Mouse (Mus musculus) G1E (cell line): ENCODE measurements around the gene Psmc3ip. TPM values are rescaled to one million over a fixed set of nuclear protein-coding genes. Genes with fewer than 3 reads are reported as not detected.

ENCODE experiments used
- ATAC-seq: 2 replicates; pipeline ENCODE4 v1.8.0; 2016; ENCODE audit warnings: mild to moderate bottlenecking; ENCODE audit not compliant: insufficient number of reproducible peaks, poor library complexity, low FRiP score, severe bottlenecking; ENCODE audit errors: extremely low read depth
- DNase-seq: peaks from one replicate; pipeline ENCODE4 v3.0.0; 2012; ENCODE audit warnings: low spot score
- H3K27me3 ChIP-seq: 2 replicates; pipeline ENCODE4 v1.6.1; 2012; ENCODE audit warnings: mild to moderate bottlenecking, low read length, inconsistent platforms; ENCODE audit not compliant: insufficient read depth
- H3K36me3 ChIP-seq: replicated peaks from 2 replicates; pipeline ENCODE3; 2012; ENCODE audit warnings: mild to moderate bottlenecking, inconsistent platforms
- H3K4me1 ChIP-seq: 2 replicates; pipeline ENCODE4 v1.6.1; 2012; ENCODE audit warnings: low read depth, low read length, inconsistent platforms, mixed read lengths; ENCODE audit not compliant: insufficient read depth
- H3K4me3 ChIP-seq: 2 replicates; pipeline ENCODE4 v1.5.1; 2012; ENCODE audit warnings: low read depth, mild to moderate bottlenecking, inconsistent platforms, low read length, moderate library complexity, mixed read lengths
- H3K9me3 ChIP-seq: replicated peaks from 2 replicates; pipeline ENCODE4 v1.6.1; 2012; ENCODE audit warnings: inconsistent platforms
- CTCF ChIP-seq: IDR thresholded peaks from 2 replicates; pipeline ENCODE4 v1.5.1; 2012; ENCODE audit warnings: low read depth, low read length, inconsistent platforms, mixed read lengths
- GATA1 ChIP-seq: IDR thresholded peaks from 2 replicates; pipeline ENCODE4 v1.6.1; 2012; ENCODE audit warnings: borderline replicate concordance, low read length, inconsistent platforms, mixed read lengths
- GATA2 ChIP-seq: IDR thresholded peaks from 2 replicates; pipeline ENCODE4 v1.6.1; 2012; ENCODE audit warnings: low read depth, low read length, inconsistent platforms, borderline replicate concordance
- POLR2AphosphoS5 ChIP-seq: IDR thresholded peaks from 2 replicates; pipeline ENCODE4 v1.6.1; 2012; ENCODE audit warnings: low read depth, low read length, inconsistent platforms; ENCODE audit not compliant: insufficient replicate concordance
- TAL1 ChIP-seq: conservative IDR thresholded peaks from 2 replicates; pipeline ENCODE4 v1.6.1; 2012; ENCODE audit warnings: low read depth, low read length, inconsistent platforms, mixed read lengths
- polyA plus RNA-seq: library from polyadenylated mRNA; stranded (reverse); fragments of >175 nt; gene quantifications from 2 replicates; pipeline ENCODE4 v1.2.3, GENCODE M21; 2012
- total RNA-seq, 2 experiments: library from RNA; stranded (forward) in 1 of 2; stranded (reverse) in 1 of 2; fragments of 200-1000 nt in 1 of 2; fragments of >200 nt in 1 of 2; fragmentation: Nextera tagmentation in 1 of 2; gene quantifications; 2 replicates each; pipeline ENCODE4 v1.2.3; 2014 to 2017

The Psmc3ip gene
- total and polyA plus RNA-seq, 3 experiments: 11.1 to 29.8 (median 20.6) TPM

GRCm38 (mm10) chr11:101119761-101120544 lies 24.7 kb upstream of the Psmc3ip start, which contains the start of the genes Retreg3 and Tubg1:
Gene Retreg3, minus strand, starts transcription at chr11:101119893.
Gene Tubg1, plus strand, starts transcription at chr11:101119938.
- Histone ChIP-seq H3K36me3 (peaks cover 58% of the 10 kb centered on the region), H3K27me3 (peaks cover 6% of the 10 kb centered on the region; the same call in 1 of the 2 replicates), H3K4me1 (peaks cover 53% of the 10 kb centered on the region)

GRCm38 (mm10) chr11:101119131-101119760 lies 24.0 kb upstream of the Psmc3ip start:
- H3K4me1 ChIP-seq: peaks cover 57% of the 10 kb centered on the region
- 0 out of 2 replicates have a peak, but pooled peaks cover under 1% of the 10 kb centered on the region for H3K27me3 ChIP-seq
- TF ChIP-seq CTCF (no peak), GATA2 (no peak), POLR2AphosphoS5 (no peak), TAL1 (no peak), GATA1 (no peak)
- ATAC-seq: no peak
- DNase-seq: peak; percentile 77
- H3K4me3 ChIP-seq: peak overlapping the region; percentile 92
- peaks cover 60% of the 10 kb centered on the region for H3K36me3 ChIP-seq
- no peaks in the 10 kb centered on the region for H3K9me3 ChIP-seq

More at GRCm38 (mm10) chr11:101119761-101120544, 24.7 kb upstream of the Psmc3ip start, which contains the start of the genes Retreg3 and Tubg1:
- no peak for TF ChIP-seq CTCF
- no peak for TF ChIP-seq GATA1
- no peak for TF ChIP-seq TAL1
- no peak for TF ChIP-seq POLR2AphosphoS5
- TF ChIP-seq GATA2: no peak
- ATAC-seq (peak; percentile 90), DNase-seq (peak; percentile 94)
- Histone ChIP-seq H3K4me3 (peak within 1 kb of the TSS; percentile 92), H3K9me3 (no peaks in the 10 kb centered on the region)

- DNase-seq (no peak), ATAC-seq (no peak)
- TF ChIP-seq GATA1 (no peak), GATA2 (no peak), TAL1 (no peak), CTCF (no peak)
- Histone ChIP-seq H3K27me3 (no peaks in the 10 kb centered on the region), H3K4me3 (peak overlapping the region; percentile 92; the same call in 1 of the 2 replicates), H3K9me3 (no peaks in the 10 kb centered on the region), H3K36me3 (peaks cover 58% of the 10 kb centered on the region), H3K4me1 (peaks cover 55% of the 10 kb centered on the region)
Observed at GRCm38 (mm10) chr11:101118105-101118504, 22.9 kb upstream of the Psmc3ip start.

GRCm38 (mm10) chr11:101115564-101115963 lies 20.3 kb upstream of the Psmc3ip start:
- H3K4me1 ChIP-seq: peaks cover 44% of the 10 kb centered on the region
- no peak overlapping the region for H3K4me3 ChIP-seq
- TF ChIP-seq POLR2AphosphoS5 (no peak), TAL1 (no peak), GATA2 (no peak), GATA1 (no peak), CTCF (no peak)
- ATAC-seq (no peak), DNase-seq (no peak)
- no peaks in the 10 kb centered on the region for H3K27me3 ChIP-seq
- peaks cover 3% of the 10 kb centered on the region; the same call in 1 of the 2 replicates for H3K9me3 ChIP-seq
- H3K36me3 ChIP-seq: peaks cover 61% of the 10 kb centered on the region

- TF ChIP-seq GATA1 (no peak), TAL1 (no peak), CTCF (no peak), POLR2AphosphoS5 (no peak), GATA2 (no peak)
- Histone ChIP-seq H3K4me1 (peaks cover 28% of the 10 kb centered on the region), H3K27me3 (no peaks in the 10 kb centered on the region), H3K4me3 (no peak overlapping the region), H3K9me3 (peaks cover 3% of the 10 kb centered on the region; the same call in 1 of the 2 replicates), H3K36me3 (peaks cover 78% of the 10 kb centered on the region)
- DNase-seq (no peak), ATAC-seq (no peak)
Observed at GRCm38 (mm10) chr11:101112186-101112585, 16.9 kb upstream of the Psmc3ip start.

- TF ChIP-seq TAL1 (no peak), POLR2AphosphoS5 (no peak), GATA2 (no peak), CTCF (no peak), GATA1 (no peak)
- no peaks in the 10 kb centered on the region for H3K27me3 ChIP-seq
- H3K9me3 ChIP-seq: peaks cover 3% of the 10 kb centered on the region; the same call in 1 of the 2 replicates
- peaks cover 73% of the 10 kb centered on the region for H3K36me3 ChIP-seq
- no peak for DNase-seq
- peaks cover 21% of the 10 kb centered on the region for H3K4me1 ChIP-seq
- no peak for ATAC-seq
- no peak overlapping the region for H3K4me3 ChIP-seq
Observed at GRCm38 (mm10) chr11:101111178-101111577, 15.9 kb upstream of the Psmc3ip start.

- Histone ChIP-seq H3K4me1 (peaks cover 17% of the 10 kb centered on the region), H3K27me3 (no peaks in the 10 kb centered on the region), H3K36me3 (peaks cover 71% of the 10 kb centered on the region), H3K4me3 (no peak overlapping the region), H3K9me3 (peaks cover 3% of the 10 kb centered on the region; the same call in 1 of the 2 replicates)
- ATAC-seq (no peak), DNase-seq (no peak)
- no peak for TF ChIP-seq GATA1
- no peak for TF ChIP-seq CTCF
- no peak for TF ChIP-seq TAL1
- TF ChIP-seq POLR2AphosphoS5: no peak
- no peak for TF ChIP-seq GATA2
Observed at GRCm38 (mm10) chr11:101110708-101111107, 15.5 kb upstream of the Psmc3ip start.
